In the genomic region with DNA sequence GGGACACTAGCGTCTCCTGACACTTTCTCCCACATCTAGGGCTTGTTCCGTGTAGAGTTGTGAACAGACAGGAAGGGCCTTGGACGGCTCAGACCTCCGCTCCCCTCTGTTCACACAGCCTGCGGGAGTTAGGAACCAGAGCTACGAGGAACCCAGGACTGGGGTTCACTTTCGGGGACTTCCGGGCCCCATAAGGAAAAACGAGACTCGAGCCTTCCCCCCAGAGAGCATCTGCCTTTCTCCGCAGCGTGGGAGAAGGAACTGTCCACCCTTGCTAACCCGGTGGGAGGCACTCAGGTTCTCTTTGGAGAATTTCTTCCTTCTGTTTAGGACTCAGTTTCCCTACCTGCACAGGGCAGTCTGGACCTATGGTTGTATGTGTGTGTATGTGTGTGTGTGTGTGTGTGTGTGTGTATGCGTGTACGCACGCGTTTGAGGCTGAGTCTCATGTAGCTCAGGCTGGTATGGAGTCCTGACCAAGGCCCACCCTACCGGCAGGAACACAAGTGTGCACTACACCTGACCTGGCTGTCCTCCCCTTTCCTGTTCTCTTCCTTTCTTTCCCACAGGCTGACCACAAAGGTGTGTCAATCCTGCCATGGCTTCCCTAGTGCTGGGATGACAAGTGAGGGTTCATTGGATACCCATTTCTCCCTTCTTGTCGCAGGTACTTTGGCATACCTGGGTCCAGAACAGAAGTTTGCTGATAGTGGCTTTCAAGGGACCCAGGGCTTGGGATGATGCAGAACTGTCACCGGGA, we compare ENCODE assay signal across 8 mouse cellular contexts. TPM values are rescaled to one million over a fixed set of nuclear protein-coding genes. Genes with fewer than 3 reads are reported as not detected.
DNase-seq lines count a peak whose midpoint lies in the region; ATAC-seq and TF ChIP-seq lines count a peak whose summit lies in the region.

No protein-coding gene starts in this region.

- peaks cover 17% of the 10 kb centered on the region for H3K27me3 ChIP-seq in kidney, postnatal 0 days (ENCODE audit: insufficient read depth, low read length)
- H3K27me3 ChIP-seq in embryonic facial prominence, embryonic 14.5 days (replicated peaks; ENCODE audit: control insufficient read depth, insufficient read depth, low read length): peaks cover 41% of the 10 kb centered on the region
- peaks cover 37% of the 10 kb centered on the region for H3K27me3 ChIP-seq in limb, embryonic 11.5 days (ENCODE audit: control insufficient read depth, insufficient read depth, low read length)
- peaks cover 32% of the 10 kb centered on the region for H3K27me3 ChIP-seq in neural tube, embryonic 14.5 days (ENCODE audit: control insufficient read depth, insufficient read depth, low read length)

- DNase-seq in kidney, postnatal 0 days (ENCODE audit: low spot score): no peak
- no peak for DNase-seq in kidney, adult 8-10 months
- DNase-seq in embryonic facial prominence, embryonic 14.5 days (ENCODE audit: low spot score): no peak
- peak; percentile 50 for DNase-seq in limb, embryonic 11.5 days (ENCODE audit: low spot score)
- no peak for DNase-seq in cerebellum, adult 8-10 months
- DNase-seq in Muller cell, postnatal 12 days (ENCODE audit: inconsistent ontology term): no peak
- DNase-seq in testis, postnatal 10 days (ENCODE audit: low spot score): no peak

- H3K4me3 ChIP-seq in kidney, postnatal 0 days (replicated peaks; ENCODE audit: low read depth, low read length): no peak overlapping the region
- H3K4me3 ChIP-seq in embryonic facial prominence, embryonic 14.5 days (ENCODE audit: low read depth, low read length): peak overlapping the region; percentile 33
- H3K4me3 ChIP-seq in limb, embryonic 11.5 days (ENCODE audit: low read depth, low read length): peak overlapping the region; percentile 17
- peak overlapping the region; percentile 26 for H3K4me3 ChIP-seq in neural tube, embryonic 14.5 days (ENCODE audit: low read depth, low read length)

- H3K36me3 ChIP-seq in kidney, postnatal 0 days (ENCODE audit: insufficient read depth, low read length): peaks cover 11% of the 10 kb centered on the region
- peaks cover 35% of the 10 kb centered on the region for H3K36me3 ChIP-seq in embryonic facial prominence, embryonic 14.5 days (ENCODE audit: control insufficient read depth, insufficient read depth, low read length)
- H3K36me3 ChIP-seq in limb, embryonic 11.5 days (ENCODE audit: control insufficient read depth, insufficient read depth, low read length): peaks cover 12% of the 10 kb centered on the region
- H3K36me3 ChIP-seq in neural tube, embryonic 14.5 days (ENCODE audit: control insufficient read depth, insufficient read depth, low read length): peaks cover 18% of the 10 kb centered on the region

- no peak overlapping the region for H3K27ac ChIP-seq in kidney, postnatal 0 days
- no peak overlapping the region for H3K27ac ChIP-seq in embryonic facial prominence, embryonic 14.5 days (replicated peaks; ENCODE audit: low read depth, low read length)
- H3K27ac ChIP-seq in limb, embryonic 11.5 days (replicated peaks; ENCODE audit: low read depth, low read length): no peak overlapping the region
- H3K27ac ChIP-seq in neural tube, embryonic 14.5 days (ENCODE audit: low read depth, low read length): no peak overlapping the region

- no peak for ATAC-seq in kidney, postnatal 0 days (replicated peaks; ENCODE audit: low FRiP score, low read depth)
- ATAC-seq in embryonic facial prominence, embryonic 14.5 days (ENCODE audit: low read depth): no peak
- no peak; the same call in 1 of the 2 replicates for ATAC-seq in limb, embryonic 11.5 days (ENCODE audit: insufficient number of reproducible peaks, low FRiP score, low TSS enrichment, low read depth)
- no peak for ATAC-seq in neural tube, embryonic 14.5 days (ENCODE audit: low read depth)

- TF ChIP-seq CTCF in kidney, postnatal 0 days (IDR thresholded peaks at IDR 0.05; ENCODE audit: low read depth): no peak

- peaks cover 19% of the 10 kb centered on the region for H3K4me1 ChIP-seq in kidney, postnatal 0 days (replicated peaks; ENCODE audit: insufficient read depth, low read length)
- 0 out of 2 replicates have a peak, but pooled peaks cover 9% of the 10 kb centered on the region for H3K4me1 ChIP-seq in embryonic facial prominence, embryonic 14.5 days (ENCODE audit: control insufficient read depth, insufficient read depth, low read length)
- H3K4me1 ChIP-seq in limb, embryonic 11.5 days (ENCODE audit: control insufficient read depth, insufficient read depth, low read length): peaks cover 12% of the 10 kb centered on the region
- H3K4me1 ChIP-seq in neural tube, embryonic 14.5 days (ENCODE audit: control insufficient read depth, insufficient read depth, low read length): peaks cover 11% of the 10 kb centered on the region

- H3K9ac ChIP-seq in kidney, postnatal 0 days (ENCODE audit: low read depth, low read length): no peak overlapping the region
- 0 out of 2 replicates have a peak overlapping the region, but pooled peaks have one; percentile 30 for H3K9ac ChIP-seq in embryonic facial prominence, embryonic 14.5 days (ENCODE audit: low read depth, low read length)
- H3K9ac ChIP-seq in limb, embryonic 11.5 days (ENCODE audit: low read length): no peak overlapping the region
- no peak overlapping the region for H3K9ac ChIP-seq in neural tube, embryonic 14.5 days (replicated peaks; ENCODE audit: low read depth, low read length)

- no peaks in the 10 kb centered on the region for H3K9me3 ChIP-seq in kidney, postnatal 0 days (replicated peaks; ENCODE audit: low read length)
- no peaks in the 10 kb centered on the region for H3K9me3 ChIP-seq in embryonic facial prominence, embryonic 14.5 days (ENCODE audit: control insufficient read depth, low read length)
- H3K9me3 ChIP-seq in limb, embryonic 11.5 days (ENCODE audit: control insufficient read depth, low read length): no peaks in the 10 kb centered on the region
- H3K9me3 ChIP-seq in neural tube, embryonic 14.5 days (ENCODE audit: control insufficient read depth, low read length): no peaks in the 10 kb centered on the region

- H3K4me2 ChIP-seq in kidney, postnatal 0 days (ENCODE audit: low read length): peak overlapping the region; percentile 46
- H3K4me2 ChIP-seq in embryonic facial prominence, embryonic 14.5 days (ENCODE audit: low read depth, low read length): peak overlapping the region; percentile 49
- H3K4me2 ChIP-seq in limb, embryonic 11.5 days (ENCODE audit: low read depth, severe bottlenecking): peak overlapping the region; percentile 31
- peak overlapping the region; percentile 30; the same call in 1 of the 2 replicates for H3K4me2 ChIP-seq in neural tube, embryonic 14.5 days (ENCODE audit: low read depth, low read length)

- 31% methylated on average over 20 of the region's 20 CpGs for WGBS in kidney, postnatal 0 days
- 24% methylated on average over 20 of the region's 20 CpGs for WGBS in embryonic facial prominence, embryonic 14.5 days
- WGBS in limb, embryonic 11.5 days: 29% methylated on average over 20 of the region's 20 CpGs
- 30% methylated on average over 20 of the region's 20 CpGs for WGBS in neural tube, embryonic 14.5 days

RNA-seq across cellular contexts. Expression of a gene that starts 0.5 kb away (rescaled TPM):
- polyA plus RNA-seq in kidney, postnatal 0 days (2015; fragmentation: Nextera tagmentation; extraction: Ambion mirVana): 0.09 and 0.11 TPM in 2 replicates
- 0.42 and 0.58 TPM in 2 replicates for polyA plus RNA-seq in embryonic facial prominence, embryonic 14.5 days (2014; fragmentation: Nextera tagmentation; extraction: Ambion mirVana)
- 0.09 and 0.34 TPM in 2 replicates for polyA plus RNA-seq in limb, embryonic 11.5 days (2014; fragmentation: Nextera tagmentation; extraction: Ambion mirVana)
- 1.7 and 2.6 TPM in 2 replicates for polyA plus RNA-seq in neural tube, embryonic 14.5 days (2014; fragmentation: Nextera tagmentation; extraction: Ambion mirVana)

RNA-seq across cellular contexts. Expression of a gene that starts 4.1 kb away (rescaled TPM):
- polyA plus RNA-seq in kidney, postnatal 0 days (2015; fragmentation: Nextera tagmentation; extraction: Ambion mirVana): 5,183 and 5,941 TPM in 2 replicates
- polyA plus RNA-seq in embryonic facial prominence, embryonic 14.5 days (2014; fragmentation: Nextera tagmentation; extraction: Ambion mirVana): 5,430 and 5,481 TPM in 2 replicates
- polyA plus RNA-seq in limb, embryonic 11.5 days (2014; fragmentation: Nextera tagmentation; extraction: Ambion mirVana): 3,769 and 3,846 TPM in 2 replicates
- 2,427 and 2,505 TPM in 2 replicates for polyA plus RNA-seq in neural tube, embryonic 14.5 days (2014; fragmentation: Nextera tagmentation; extraction: Ambion mirVana)

RNA-seq across cellular contexts. Expression of a gene that starts 12.7 kb away (rescaled TPM):
- polyA plus RNA-seq in kidney, postnatal 0 days (2015; fragmentation: Nextera tagmentation; extraction: Ambion mirVana): 32.5 and 34.1 TPM in 2 replicates
- polyA plus RNA-seq in embryonic facial prominence, embryonic 14.5 days (2014; fragmentation: Nextera tagmentation; extraction: Ambion mirVana): 41.3 and 49.7 TPM in 2 replicates
- polyA plus RNA-seq in limb, embryonic 11.5 days (2014; fragmentation: Nextera tagmentation; extraction: Ambion mirVana): 42.3 and 44.8 TPM in 2 replicates
- 50.1 and 54.8 TPM in 2 replicates for polyA plus RNA-seq in neural tube, embryonic 14.5 days (2014; fragmentation: Nextera tagmentation; extraction: Ambion mirVana)

RNA-seq across cellular contexts. Expression of a gene that starts 19.3 kb away (rescaled TPM):
- polyA plus RNA-seq in kidney, postnatal 0 days (2015; fragmentation: Nextera tagmentation; extraction: Ambion mirVana): 87.2 and 90.3 TPM in 2 replicates
- polyA plus RNA-seq in embryonic facial prominence, embryonic 14.5 days (2014; fragmentation: Nextera tagmentation; extraction: Ambion mirVana): 87.1 and 91.3 TPM in 2 replicates
- 154 and 161 TPM in 2 replicates for polyA plus RNA-seq in limb, embryonic 11.5 days (2014; fragmentation: Nextera tagmentation; extraction: Ambion mirVana)
- polyA plus RNA-seq in neural tube, embryonic 14.5 days (2014; fragmentation: Nextera tagmentation; extraction: Ambion mirVana): 155 and 159 TPM in 2 replicates

RNA-seq across cellular contexts. Expression of a gene that starts 30.0 kb away (rescaled TPM):
- polyA plus RNA-seq in kidney, postnatal 0 days (2015; fragmentation: Nextera tagmentation; extraction: Ambion mirVana): 4.2 and 5.5 TPM in 2 replicates
- polyA plus RNA-seq in embryonic facial prominence, embryonic 14.5 days (2014; fragmentation: Nextera tagmentation; extraction: Ambion mirVana): 2.9 and 3.4 TPM in 2 replicates
- 3.8 and 3.9 TPM in 2 replicates for polyA plus RNA-seq in limb, embryonic 11.5 days (2014; fragmentation: Nextera tagmentation; extraction: Ambion mirVana)
- 12.6 and 13.0 TPM in 2 replicates for polyA plus RNA-seq in neural tube, embryonic 14.5 days (2014; fragmentation: Nextera tagmentation; extraction: Ambion mirVana)
